ENCODE assay signal across 8 mouse cellular contexts in the genomic region with DNA sequence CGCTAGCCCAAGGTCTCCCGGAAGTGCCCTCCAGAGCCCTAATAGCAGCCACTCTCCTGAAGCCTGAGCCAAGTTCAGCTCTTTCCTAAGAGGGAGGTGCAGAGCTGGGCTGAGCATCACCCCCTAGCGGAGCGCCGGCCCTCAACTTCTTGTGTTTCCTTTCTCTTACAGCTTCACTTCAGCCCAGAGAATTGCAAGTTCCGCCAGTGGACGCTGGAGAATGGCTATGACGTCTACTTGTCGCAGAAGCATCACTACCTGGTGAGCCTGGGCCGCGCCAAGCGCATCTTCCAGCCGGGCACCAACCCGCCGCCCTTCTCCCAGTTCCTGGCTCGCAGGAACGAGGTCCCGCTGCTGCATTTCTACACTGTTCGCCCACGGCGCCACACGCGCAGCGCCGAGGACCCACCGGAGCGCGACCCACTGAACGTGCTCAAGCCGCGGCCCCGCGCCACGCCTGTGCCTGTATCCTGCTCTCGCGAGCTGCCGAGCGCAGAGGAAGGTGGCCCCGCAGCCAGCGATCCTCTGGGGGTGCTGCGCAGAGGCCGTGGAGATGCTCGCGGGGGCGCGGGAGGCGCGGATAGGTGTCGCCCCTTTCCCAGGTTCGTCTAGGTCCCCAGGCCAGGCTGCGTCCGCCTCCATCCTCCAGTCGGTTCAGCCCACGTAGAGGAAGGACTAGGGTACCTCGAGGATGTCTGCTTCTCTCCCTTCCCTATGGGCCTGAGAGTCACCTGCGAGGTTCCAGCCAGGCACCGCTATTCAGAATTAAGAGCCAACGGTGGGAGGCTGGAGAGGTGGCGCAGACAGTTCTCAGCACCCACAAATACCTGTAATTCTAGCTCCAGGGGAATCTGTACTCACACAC. TPM values are rescaled to one million over a fixed set of nuclear protein-coding genes. Genes with fewer than 3 reads are reported as not detected.
DNase-seq lines count a peak whose midpoint lies in the region; ATAC-seq and TF ChIP-seq lines count a peak whose summit lies in the region.

No protein-coding gene starts in this region.

- no peak for TF ChIP-seq POLR2A in thymus, adult 2 months (IDR thresholded peaks at IDR 0.05; ENCODE audit: control insufficient read depth, extremely low read depth, insufficient read depth, low read length, poor library complexity)

- H3K9me3 ChIP-seq in intestine, postnatal 0 days (ENCODE audit: control insufficient read depth), result no peaks in the 10 kb centered on the region
- no peaks in the 10 kb centered on the region for H3K9me3 ChIP-seq in limb, embryonic 11.5 days (ENCODE audit: control insufficient read depth, low read length)
- H3K9me3 ChIP-seq in midbrain, embryonic 11.5 days (ENCODE audit: control insufficient read depth, low read length), result no peaks in the 10 kb centered on the region

- DNase-seq in thymus, adult 2 months, result peak; percentile 7
- DNase-seq in thymus, adult 18-20 months, result no peak
- DNase-seq in cerebellum, postnatal 36 days, result peak; percentile 70 to 72
- DNase-seq in frontal cortex, postnatal 36 days (ENCODE audit: low spot score in 2 of 2), result peak; percentile 77 to 87
- DNase-seq in limb, embryonic 11.5 days (ENCODE audit: low spot score), result peak; percentile 87
- DNase-seq in midbrain, embryonic 11.5 days (ENCODE audit: low spot score, missing footprints), result peak; percentile 97
- DNase-seq in splenic B cell, adult 2 months (ENCODE audit: low read depth, low spot score), result peak; percentile 38

- TF ChIP-seq CTCF in thymus, adult 2 months (IDR thresholded peaks at IDR 0.05; ENCODE audit: borderline replicate concordance, control insufficient read depth, extremely low read depth, insufficient read depth, low read length, poor library complexity), result no peak
- TF ChIP-seq CTCF in intestine, postnatal 0 days (IDR thresholded peaks at IDR 0.05; ENCODE audit: low read depth), result peak; percentile 72

- WGBS in thymus, adult 2 months, result 6% methylated on average over 59 of the region's 59 CpGs
- WGBS in intestine, postnatal 0 days, result 2% methylated on average over 59 of the region's 59 CpGs
- 2% methylated on average over 58 of the region's 59 CpGs for WGBS in limb, embryonic 11.5 days
- 2% methylated on average over 59 of the region's 59 CpGs for WGBS in midbrain, embryonic 11.5 days

- peak overlapping the region; percentile 78 for H3K4me2 ChIP-seq in intestine, postnatal 0 days (replicated peaks; ENCODE audit: low read depth)
- H3K4me2 ChIP-seq in limb, embryonic 11.5 days (ENCODE audit: low read depth, severe bottlenecking), result peak overlapping the region; percentile 74
- peak overlapping the region; percentile 99 for H3K4me2 ChIP-seq in midbrain, embryonic 11.5 days

- H3K4me3 ChIP-seq in thymus, adult 2 months (ENCODE audit: control insufficient read depth, insufficient read depth, low read length), result 0 out of 2 replicates have a peak overlapping the region, but pooled peaks have one; percentile 2
- H3K4me3 ChIP-seq in intestine, postnatal 0 days (ENCODE audit: low read depth, low read length), result peak overlapping the region; percentile 44
- peak overlapping the region; percentile 44 for H3K4me3 ChIP-seq in limb, embryonic 11.5 days (ENCODE audit: low read depth, low read length)
- H3K4me3 ChIP-seq in midbrain, embryonic 11.5 days (ENCODE audit: low read depth, low read length), result peak overlapping the region; percentile 61

- no peak for ATAC-seq in intestine, postnatal 0 days
- ATAC-seq in limb, embryonic 11.5 days (ENCODE audit: insufficient number of reproducible peaks, low FRiP score, low TSS enrichment, low read depth), result peak; percentile 81
- peak; percentile 90 for ATAC-seq in midbrain, embryonic 11.5 days (ENCODE audit: low FRiP score)

- no peak overlapping the region for H3K27ac ChIP-seq in thymus, adult 2 months (ENCODE audit: control insufficient read depth, insufficient read depth, low read length)
- H3K27ac ChIP-seq in intestine, postnatal 0 days (ENCODE audit: low read depth, low read length), result no peak overlapping the region
- no peak overlapping the region for H3K27ac ChIP-seq in limb, embryonic 11.5 days (replicated peaks; ENCODE audit: low read depth, low read length)
- H3K27ac ChIP-seq in midbrain, embryonic 11.5 days (ENCODE audit: low read depth, low read length), result no peak overlapping the region

- H3K4me1 ChIP-seq in thymus, adult 2 months (replicated peaks; ENCODE audit: control insufficient read depth, insufficient read depth, low read length), result peaks cover 6% of the 10 kb centered on the region; the same call in 1 of the 2 replicates
- 0 out of 2 replicates have a peak, but pooled peaks cover 3% of the 10 kb centered on the region for H3K4me1 ChIP-seq in intestine, postnatal 0 days (replicated peaks; ENCODE audit: control insufficient read depth, insufficient read depth, low read length)
- no peaks in the 10 kb centered on the region for H3K4me1 ChIP-seq in limb, embryonic 11.5 days (ENCODE audit: control insufficient read depth, insufficient read depth, low read length)
- H3K4me1 ChIP-seq in midbrain, embryonic 11.5 days (ENCODE audit: control insufficient read depth, insufficient read depth, low read length), result 0 out of 2 replicates have a peak, but pooled peaks cover 2% of the 10 kb centered on the region

- no peaks in the 10 kb centered on the region for H3K36me3 ChIP-seq in thymus, adult 2 months (ENCODE audit: control insufficient read depth, insufficient read depth, low read length)
- no peaks in the 10 kb centered on the region for H3K36me3 ChIP-seq in intestine, postnatal 0 days (ENCODE audit: control insufficient read depth, insufficient read depth)
- H3K36me3 ChIP-seq in limb, embryonic 11.5 days (ENCODE audit: control insufficient read depth, insufficient read depth, low read length), result no peaks in the 10 kb centered on the region
- no peaks in the 10 kb centered on the region for H3K36me3 ChIP-seq in midbrain, embryonic 11.5 days (ENCODE audit: control insufficient read depth, insufficient read depth, low read length)
- H3K36me3 ChIP-seq in splenic B cell, adult 2 months (ENCODE audit: control insufficient read depth, insufficient read depth, low read length, poor library complexity, severe bottlenecking), result no peaks in the 10 kb centered on the region

- H3K27me3 ChIP-seq in thymus, adult 2 months (ENCODE audit: control insufficient read depth, insufficient read depth, low read length), result peaks cover 8% of the 10 kb centered on the region; the same call in 1 of the 2 replicates
- peaks cover 18% of the 10 kb centered on the region for H3K27me3 ChIP-seq in intestine, postnatal 0 days (replicated peaks; ENCODE audit: control insufficient read depth, insufficient read depth, low read length)
- H3K27me3 ChIP-seq in limb, embryonic 11.5 days (ENCODE audit: control insufficient read depth, insufficient read depth, low read length), result peaks cover 9% of the 10 kb centered on the region; the same call in 1 of the 2 replicates
- peaks cover 13% of the 10 kb centered on the region for H3K27me3 ChIP-seq in midbrain, embryonic 11.5 days (ENCODE audit: control insufficient read depth, insufficient read depth, low read length)
- no peaks in the 10 kb centered on the region for H3K27me3 ChIP-seq in splenic B cell, adult 2 months (ENCODE audit: control insufficient read depth, insufficient read depth, low read length, poor library complexity, severe bottlenecking)

- 0 out of 2 replicates have a peak overlapping the region, but pooled peaks have one; percentile 23 for H3K9ac ChIP-seq in intestine, postnatal 0 days (ENCODE audit: low read depth, low read length)
- peak overlapping the region; percentile 58 for H3K9ac ChIP-seq in limb, embryonic 11.5 days (ENCODE audit: low read length)
- peak overlapping the region; percentile 76 for H3K9ac ChIP-seq in midbrain, embryonic 11.5 days (ENCODE audit: low read length)

RNA-seq across cellular contexts. Expression of gene Fgf23, which starts 7.4 kb away (rescaled TPM):
- polyA plus RNA-seq in thymus, adult 2 months (2012; rRNA removed), result 0.34 and 0.73 TPM in 2 replicates
- not detected in 2 replicates for polyA plus RNA-seq in intestine, postnatal 0 days (2015; fragmentation: Nextera tagmentation; extraction: Ambion mirVana)
- not detected in 2 replicates for polyA plus RNA-seq in limb, embryonic 11.5 days (2014; fragmentation: Nextera tagmentation; extraction: Ambion mirVana)
- 0.11 TPM in 1 of 2 replicates, not detected in the other for polyA plus RNA-seq in midbrain, embryonic 11.5 days (2014; fragmentation: Nextera tagmentation; extraction: Ambion mirVana)

RNA-seq across cellular contexts. Expression of gene Tigar, which starts 29.3 kb away (rescaled TPM):
- polyA plus RNA-seq in thymus, adult 2 months (2012; rRNA removed), result 1.8 and 2.4 TPM in 2 replicates
- 4.6 and 4.8 TPM in 2 replicates for polyA plus RNA-seq in intestine, postnatal 0 days (2015; fragmentation: Nextera tagmentation; extraction: Ambion mirVana)
- polyA plus RNA-seq in limb, embryonic 11.5 days (2014; fragmentation: Nextera tagmentation; extraction: Ambion mirVana), result 4.3 and 4.5 TPM in 2 replicates
- 5.8 and 6.9 TPM in 2 replicates for polyA plus RNA-seq in midbrain, embryonic 11.5 days (2014; fragmentation: Nextera tagmentation; extraction: Ambion mirVana)

Comparison
In these comparisons a context has a peak if more than half of its experiments do, and no peak if none do; other contexts are left out.
1. DNase-seq: peak in thymus, adult 2 months (single experiment), cerebellum, postnatal 36 days (2 of 2), frontal cortex, postnatal 36 days (2 of 2), limb, embryonic 11.5 days (single experiment), midbrain, embryonic 11.5 days (single experiment) and splenic B cell, adult 2 months (single experiment); none in thymus, adult 18-20 months (0 of 2).
2. H3K4me3 ChIP-seq: peak in every context shown above with its lines; median percentile 61 in midbrain, embryonic 11.5 days; 44 in intestine, postnatal 0 days; 44 in limb, embryonic 11.5 days; 2 in thymus, adult 2 months.
3. H3K9ac ChIP-seq: peak in every context shown above with its lines; median percentile 76 in midbrain, embryonic 11.5 days; 58 in limb, embryonic 11.5 days; 23 in intestine, postnatal 0 days.
4. Peak in every context shown above with its lines, with median percentiles within 50 percentile points of each other: H3K4me2 ChIP-seq.